Mouse (Mus musculus): ENCODE results near the gene Ap3b1.

The Ap3b1 gene

GRCm38 (mm10) chr13:94451229-94451628, 92.5 kb downstream of the Ap3b1 start:
- peak; percentile 34 to 35 for DNase-seq (ENCODE audit: low spot score in 2 of 2)

- DNase-seq (ENCODE audit: low spot score in 2 of 2): no peak
Measured at GRCm38 (mm10) chr13:94454131-94454530, 95.4 kb downstream of the Ap3b1 start.

- no peak for DNase-seq (ENCODE audit: low spot score in 2 of 2)
Measured at GRCm38 (mm10) chr13:94459143-94459542, 100.4 kb downstream of the Ap3b1 start.

- no peak for DNase-seq (ENCODE audit: low spot score in 2 of 2)
Measured at GRCm38 (mm10) chr13:94464221-94464620, 105.5 kb downstream of the Ap3b1 start.

GRCm38 (mm10) chr13:94468551-94468950, 109.8 kb downstream of the Ap3b1 start:
- DNase-seq (ENCODE audit: low spot score in 2 of 2): no peak

- no peak for DNase-seq (ENCODE audit: low spot score in 2 of 2)
Measured at GRCm38 (mm10) chr13:94471009-94471672, 112.4 kb downstream of the Ap3b1 start.

- no peak for DNase-seq (ENCODE audit: low spot score in 2 of 2)
Measured at GRCm38 (mm10) chr13:94476208-94476607, 117.4 kb downstream of the Ap3b1 start.

- no peak for DNase-seq (ENCODE audit: low spot score in 2 of 2)
Measured at GRCm38 (mm10) chr13:94480256-94480655, 121.5 kb downstream of the Ap3b1 start.

- peak in 1 of 2 experiments; percentile 15 for DNase-seq (ENCODE audit: low spot score in 2 of 2)
Measured at GRCm38 (mm10) chr13:94490684-94491083, 131.9 kb downstream of the Ap3b1 start.

- DNase-seq (ENCODE audit: low spot score in 2 of 2): peak in 1 of 2 experiments; percentile 7
Measured at GRCm38 (mm10) chr13:94491159-94491558, 132.4 kb downstream of the Ap3b1 start.

- DNase-seq (ENCODE audit: low spot score in 2 of 2): no peak
Measured at GRCm38 (mm10) chr13:94497521-94497920, 138.8 kb downstream of the Ap3b1 start.

GRCm38 (mm10) chr13:94506411-94506810, 147.7 kb downstream of the Ap3b1 start:
- peak; percentile 21 to 51 for DNase-seq (ENCODE audit: low spot score in 2 of 2)

GRCm38 (mm10) chr13:94508344-94508743, 149.6 kb downstream of the Ap3b1 start:
- DNase-seq (ENCODE audit: low spot score in 2 of 2): no peak

GRCm38 (mm10) chr13:94513157-94513767, 154.5 kb downstream of the Ap3b1 start:
- DNase-seq (ENCODE audit: low spot score in 2 of 2): no peak

GRCm38 (mm10) chr13:94513898-94514297, 155.1 kb downstream of the Ap3b1 start:
- no peak for DNase-seq (ENCODE audit: low spot score in 2 of 2)

- no peak for DNase-seq (ENCODE audit: low spot score in 2 of 2)
Measured at GRCm38 (mm10) chr13:94514992-94515391, 156.2 kb downstream of the Ap3b1 start.

- no peak for DNase-seq (ENCODE audit: low spot score in 2 of 2)
Measured at GRCm38 (mm10) chr13:94516532-94516931, 157.8 kb downstream of the Ap3b1 start.

GRCm38 (mm10) chr13:94518176-94518575, 159.4 kb downstream of the Ap3b1 start:
- no peak for DNase-seq (ENCODE audit: low spot score in 2 of 2)

- no peak for DNase-seq (ENCODE audit: low spot score in 2 of 2)
Measured at GRCm38 (mm10) chr13:94519276-94519675, 160.5 kb downstream of the Ap3b1 start.

GRCm38 (mm10) chr13:94523213-94523612, 164.5 kb downstream of the Ap3b1 start:
- no peak for DNase-seq (ENCODE audit: low spot score in 2 of 2)

GRCm38 (mm10) chr13:94524669-94525238, 166.0 kb downstream of the Ap3b1 start:
- no peak for DNase-seq (ENCODE audit: low spot score in 2 of 2)

GRCm38 (mm10) chr13:94529138-94529537, 170.4 kb downstream of the Ap3b1 start:
- no peak for DNase-seq (ENCODE audit: low spot score in 2 of 2)

- no peak for DNase-seq (ENCODE audit: low spot score in 2 of 2)
Measured at GRCm38 (mm10) chr13:94533516-94533915, 174.8 kb downstream of the Ap3b1 start.
